Mouse (Mus musculus): ENCODE data around the gene Higd2a. TPM values are rescaled to one million over a fixed set of nuclear protein-coding genes. Genes with fewer than 3 reads are reported as not detected.

The Higd2a gene
- polyA plus RNA-seq, 1 experiment from 2014 or later = 211 TPM

DNA sequence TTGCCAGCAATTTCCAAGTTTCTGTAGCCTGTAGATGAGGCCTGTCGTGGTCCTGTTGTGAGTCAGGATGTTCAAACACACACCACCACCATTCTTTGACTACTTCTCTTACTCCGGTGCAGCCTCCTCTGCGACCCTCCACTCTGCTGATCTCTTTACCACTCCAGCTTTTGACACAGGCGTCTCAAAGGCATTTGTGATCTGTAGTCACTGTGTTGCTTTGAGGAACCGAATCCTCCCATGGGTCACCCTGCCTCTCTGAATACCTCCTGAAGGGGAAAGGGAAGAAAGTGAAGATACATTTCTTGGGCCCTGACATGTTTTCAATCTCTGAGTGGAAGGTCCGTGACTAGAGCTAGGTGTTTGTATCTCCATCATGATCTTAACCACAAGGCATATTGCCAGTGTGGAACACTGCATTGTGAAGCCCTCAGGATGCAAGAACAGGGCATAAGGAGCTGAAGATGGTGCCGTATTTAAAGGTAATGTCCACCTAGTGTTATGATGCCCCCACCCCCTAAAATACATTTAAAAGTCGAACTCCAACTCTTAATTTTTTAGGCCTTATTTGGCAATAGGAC lies 1.9 kb downstream of the Higd2a start:
- no peaks in the 10 kb centered on the region for H3K9me3 ChIP-seq (replicated peaks; ENCODE audit: control insufficient read depth, low read length)
- no peak overlapping the region for H3K27ac ChIP-seq (ENCODE audit: low read length)
- no peak for ATAC-seq (ENCODE audit: insufficient read depth, low FRiP score)
- 0 out of 2 replicates have a peak, but pooled peaks cover 3% of the 10 kb centered on the region for H3K36me3 ChIP-seq (ENCODE audit: control insufficient read depth, insufficient read depth, low read length)
- H3K4me1 ChIP-seq (ENCODE audit: control insufficient read depth, insufficient read depth, low read length) = peaks cover 15% of the 10 kb centered on the region
- H3K4me3 ChIP-seq (replicated peaks; ENCODE audit: low read length) = no peak overlapping the region
- H3K27me3 ChIP-seq (ENCODE audit: control insufficient read depth, insufficient read depth, low read length) = no peaks in the 10 kb centered on the region
- WGBS = 89% methylated on average over 8 of the region's 8 CpGs
- no peak overlapping the region for H3K9ac ChIP-seq (ENCODE audit: low read length)
- H3K4me2 ChIP-seq (ENCODE audit: low read depth, low read length) = no peak overlapping the region

DNA sequence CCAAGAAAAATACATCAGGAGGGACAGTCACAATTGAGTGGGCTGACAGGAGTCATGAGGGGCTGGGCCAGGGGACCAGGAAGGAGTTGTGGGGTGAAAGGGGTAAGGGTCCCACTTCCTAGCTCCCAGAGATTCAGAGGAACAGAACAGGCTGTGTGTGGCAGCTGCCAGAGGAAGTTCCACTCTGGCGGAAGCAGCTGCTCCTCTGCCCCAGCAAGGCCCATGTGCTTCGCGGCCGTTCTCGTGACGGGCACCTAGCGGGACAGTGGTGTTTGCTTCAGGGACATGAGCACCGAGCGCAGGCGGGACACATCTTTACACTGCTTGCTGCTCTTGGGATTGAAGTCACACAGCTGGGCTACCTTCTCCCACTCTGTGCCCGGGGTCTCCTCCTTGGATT lies 3.6 kb downstream of the Higd2a start:
- Histone ChIP-seq H3K27me3 (ENCODE audit: control insufficient read depth, insufficient read depth, low read length) (no peaks in the 10 kb centered on the region), H3K9me3 (replicated peaks; ENCODE audit: control insufficient read depth, low read length) (no peaks in the 10 kb centered on the region), H3K27ac (ENCODE audit: low read length) (no peak overlapping the region), H3K4me2 (ENCODE audit: low read depth, low read length) (no peak overlapping the region), H3K36me3 (ENCODE audit: control insufficient read depth, insufficient read depth, low read length) (0 out of 2 replicates have a peak, but pooled peaks cover 3% of the 10 kb centered on the region), H3K4me1 (ENCODE audit: control insufficient read depth, insufficient read depth, low read length) (peaks cover 11% of the 10 kb centered on the region), H3K9ac (ENCODE audit: low read length) (no peak overlapping the region), H3K4me3 (replicated peaks; ENCODE audit: low read length) (no peak overlapping the region)
- WGBS = 82% methylated on average over 11 of the region's 11 CpGs
- ATAC-seq (ENCODE audit: insufficient read depth, low FRiP score) = no peak

- 64% methylated on average over 8 of the region's 8 CpGs for WGBS
- no peaks in the 10 kb centered on the region for H3K9me3 ChIP-seq (replicated peaks; ENCODE audit: control insufficient read depth, low read length)
- ATAC-seq (ENCODE audit: insufficient read depth, low FRiP score) = peak; percentile 9; the same call in 1 of the 2 replicates
- H3K27ac ChIP-seq (ENCODE audit: low read length) = no peak overlapping the region
- no peak overlapping the region for H3K4me3 ChIP-seq (replicated peaks; ENCODE audit: low read length)
- H3K4me1 ChIP-seq (ENCODE audit: control insufficient read depth, insufficient read depth, low read length) = peaks cover 4% of the 10 kb centered on the region; the same call in 1 of the 2 replicates
- no peak overlapping the region for H3K9ac ChIP-seq (ENCODE audit: low read length)
- H3K36me3 ChIP-seq (ENCODE audit: control insufficient read depth, insufficient read depth, low read length) = 0 out of 2 replicates have a peak, but pooled peaks cover 3% of the 10 kb centered on the region
- no peak overlapping the region for H3K4me2 ChIP-seq (ENCODE audit: low read depth, low read length)
- no peaks in the 10 kb centered on the region for H3K27me3 ChIP-seq (ENCODE audit: control insufficient read depth, insufficient read depth, low read length)
Observed at GRCm38 (mm10) chr13:54596107-54596690, 6.2 kb downstream of the Higd2a start.

GRCm38 (mm10) chr13:54596870-54597269 lies 6.9 kb downstream of the Higd2a start:
- H3K4me3 ChIP-seq (replicated peaks; ENCODE audit: low read length) = no peak overlapping the region
- no peaks in the 10 kb centered on the region for H3K27me3 ChIP-seq (ENCODE audit: control insufficient read depth, insufficient read depth, low read length)
- ATAC-seq (ENCODE audit: insufficient read depth, low FRiP score) = peak; percentile 14; the same call in 1 of the 2 replicates
- no peak overlapping the region for H3K4me2 ChIP-seq (ENCODE audit: low read depth, low read length)
- 0 out of 2 replicates have a peak, but pooled peaks cover 3% of the 10 kb centered on the region for H3K36me3 ChIP-seq (ENCODE audit: control insufficient read depth, insufficient read depth, low read length)
- whole genome bisulfite sequencing = 49% methylated on average over 5 of the region's 5 CpGs
- H3K4me1 ChIP-seq (ENCODE audit: control insufficient read depth, insufficient read depth, low read length) = no peaks in the 10 kb centered on the region
- H3K27ac ChIP-seq (ENCODE audit: low read length) = no peak overlapping the region
- H3K9me3 ChIP-seq (replicated peaks; ENCODE audit: control insufficient read depth, low read length) = no peaks in the 10 kb centered on the region
- H3K9ac ChIP-seq (ENCODE audit: low read length) = no peak overlapping the region

- no peak overlapping the region for H3K4me2 ChIP-seq (ENCODE audit: low read depth, low read length)
- ATAC-seq (ENCODE audit: insufficient read depth, low FRiP score) = no peak
Observed at GRCm38 (mm10) chr13:54598622-54599143, 8.7 kb downstream of the Higd2a start.

DNA sequence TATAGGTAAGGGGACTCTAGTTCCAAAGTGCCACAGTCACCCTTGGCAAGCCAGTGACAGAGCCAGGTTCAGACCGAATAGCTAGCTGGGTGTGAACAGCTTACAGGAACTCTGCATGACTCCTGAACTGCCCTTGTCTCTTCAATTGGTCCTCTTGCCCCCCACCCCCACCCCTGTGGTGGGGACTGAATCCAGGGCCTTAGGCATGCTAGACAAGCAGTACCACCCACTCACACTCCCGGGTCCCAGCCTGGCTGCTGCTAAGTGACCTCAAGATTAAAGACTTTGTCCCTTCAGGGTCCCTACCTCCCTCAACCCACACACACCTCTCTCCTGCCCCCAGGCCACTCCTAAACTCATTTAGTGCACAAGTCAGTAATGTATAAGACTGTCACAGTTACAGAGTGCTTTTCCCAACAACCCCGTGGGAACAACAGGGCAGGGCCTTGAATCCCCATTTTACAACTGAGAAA lies 12.7 kb downstream of the Higd2a start:
- Histone ChIP-seq H3K27me3 (ENCODE audit: control insufficient read depth, insufficient read depth, low read length) (no peaks in the 10 kb centered on the region), H3K36me3 (ENCODE audit: control insufficient read depth, insufficient read depth, low read length) (no peaks in the 10 kb centered on the region), H3K9ac (ENCODE audit: low read length) (no peak overlapping the region), H3K4me3 (replicated peaks; ENCODE audit: low read length) (no peak overlapping the region), H3K4me2 (ENCODE audit: low read depth, low read length) (no peak overlapping the region), H3K27ac (ENCODE audit: low read length) (no peak overlapping the region), H3K4me1 (ENCODE audit: control insufficient read depth, insufficient read depth, low read length) (no peaks in the 10 kb centered on the region), H3K9me3 (replicated peaks; ENCODE audit: control insufficient read depth, low read length) (no peaks in the 10 kb centered on the region)
- 54% methylated on average over 3 of the region's 3 CpGs for WGBS
- no peak for ATAC-seq (ENCODE audit: insufficient read depth, low FRiP score)

More at GRCm38 (mm10) chr13:54598622-54599143, 8.7 kb downstream of the Higd2a start:
- no peaks in the 10 kb centered on the region for H3K4me1 ChIP-seq (ENCODE audit: control insufficient read depth, insufficient read depth, low read length)
- no peak overlapping the region for H3K9ac ChIP-seq (ENCODE audit: low read length)
- H3K27ac ChIP-seq (ENCODE audit: low read length) = no peak overlapping the region
- H3K36me3 ChIP-seq (ENCODE audit: control insufficient read depth, insufficient read depth, low read length) = 0 out of 2 replicates have a peak, but pooled peaks cover 3% of the 10 kb centered on the region
- H3K4me3 ChIP-seq (replicated peaks; ENCODE audit: low read length) = no peak overlapping the region
- 86% methylated on average over 12 of the region's 12 CpGs for WGBS
- no peaks in the 10 kb centered on the region for H3K9me3 ChIP-seq (replicated peaks; ENCODE audit: control insufficient read depth, low read length)
- no peaks in the 10 kb centered on the region for H3K27me3 ChIP-seq (ENCODE audit: control insufficient read depth, insufficient read depth, low read length)

DNA sequence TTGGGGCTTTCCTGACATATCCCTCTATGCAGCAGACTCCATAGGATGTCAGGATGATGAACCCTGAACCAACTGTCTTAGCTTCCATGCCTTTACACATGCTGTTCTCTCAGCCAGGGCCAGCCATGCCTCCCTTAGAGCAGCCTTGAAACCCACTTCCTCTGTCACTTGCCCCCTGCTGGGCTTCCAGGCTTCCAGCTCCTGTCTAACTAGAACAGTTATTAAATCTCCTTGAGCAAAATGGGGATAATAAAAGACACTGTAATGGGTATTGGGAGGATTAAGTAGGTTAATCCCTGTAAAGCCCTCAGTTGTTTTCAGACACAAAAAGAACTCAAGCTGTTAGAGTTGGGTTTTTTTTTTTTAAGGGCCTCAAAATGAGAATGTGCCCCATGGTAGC lies 13.5 kb downstream of the Higd2a start:
- no peaks in the 10 kb centered on the region for H3K36me3 ChIP-seq (ENCODE audit: control insufficient read depth, insufficient read depth, low read length)
- no peak for ATAC-seq (ENCODE audit: insufficient read depth, low FRiP score)
- H3K4me2 ChIP-seq (ENCODE audit: low read depth, low read length) = no peak overlapping the region
- no peaks in the 10 kb centered on the region for H3K27me3 ChIP-seq (ENCODE audit: control insufficient read depth, insufficient read depth, low read length)
- H3K4me1 ChIP-seq (ENCODE audit: control insufficient read depth, insufficient read depth, low read length) = peaks cover 4% of the 10 kb centered on the region
- H3K4me3 ChIP-seq (replicated peaks; ENCODE audit: low read length) = no peak overlapping the region
- no peak overlapping the region for H3K9ac ChIP-seq (ENCODE audit: low read length)
- no peaks in the 10 kb centered on the region for H3K9me3 ChIP-seq (replicated peaks; ENCODE audit: control insufficient read depth, low read length)
- no peak overlapping the region for H3K27ac ChIP-seq (ENCODE audit: low read length)

DNA sequence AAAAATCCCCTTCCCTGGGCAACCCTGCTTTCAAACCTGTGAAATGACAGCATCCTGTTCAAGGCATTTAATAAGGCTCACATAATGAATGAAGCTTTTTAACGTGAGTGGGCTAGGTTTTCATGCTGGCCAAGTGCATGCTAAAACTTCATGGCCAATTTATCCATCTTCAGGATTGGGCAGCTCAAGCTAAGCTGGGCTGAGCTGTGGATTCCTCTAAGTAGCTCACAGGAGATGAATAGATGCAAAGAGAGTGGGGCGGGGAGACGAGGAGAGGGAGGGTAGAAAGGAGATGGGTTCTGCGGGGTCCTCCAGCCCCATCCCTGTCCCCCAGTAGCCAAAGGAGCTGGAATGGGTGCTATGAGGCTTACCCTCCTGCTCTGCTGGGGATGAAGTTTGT lies 14.2 kb downstream of the Higd2a start:
- no peaks in the 10 kb centered on the region for H3K9me3 ChIP-seq (replicated peaks; ENCODE audit: control insufficient read depth, low read length)
- H3K4me3 ChIP-seq (replicated peaks; ENCODE audit: low read length) = no peak overlapping the region
- no peak for ATAC-seq (ENCODE audit: insufficient read depth, low FRiP score)
- WGBS = 65% methylated on average over 4 of the region's 4 CpGs
- no peaks in the 10 kb centered on the region for H3K36me3 ChIP-seq (ENCODE audit: control insufficient read depth, insufficient read depth, low read length)
- H3K27me3 ChIP-seq (ENCODE audit: control insufficient read depth, insufficient read depth, low read length) = no peaks in the 10 kb centered on the region
- H3K4me1 ChIP-seq (ENCODE audit: control insufficient read depth, insufficient read depth, low read length) = peaks cover 11% of the 10 kb centered on the region
- H3K27ac ChIP-seq (ENCODE audit: low read length) = no peak overlapping the region
- no peak overlapping the region for H3K9ac ChIP-seq (ENCODE audit: low read length)
- no peak overlapping the region for H3K4me2 ChIP-seq (ENCODE audit: low read depth, low read length)

DNA sequence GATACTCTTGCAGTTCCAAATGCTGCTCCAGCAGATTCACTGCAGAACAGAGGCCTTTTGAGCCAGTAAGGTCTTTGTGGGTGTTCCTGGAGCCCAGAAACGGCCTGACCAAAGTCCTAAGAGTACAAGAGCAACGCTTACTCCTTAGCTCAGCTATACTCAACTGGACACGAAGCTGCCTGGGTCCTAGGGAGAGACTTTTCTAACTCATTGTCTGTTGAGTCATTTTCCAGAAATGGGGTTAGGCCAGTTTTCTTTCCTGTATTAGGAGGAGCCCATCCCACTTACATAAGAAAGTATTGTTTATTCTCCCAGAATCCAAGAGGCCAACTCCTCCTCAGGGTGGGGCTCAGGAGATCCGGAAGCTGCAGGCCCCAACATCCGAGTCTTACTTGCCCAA lies 15.4 kb downstream of the Higd2a start:
- Histone ChIP-seq H3K9ac (ENCODE audit: low read length) (no peak overlapping the region; the same call in 1 of the 2 replicates), H3K36me3 (ENCODE audit: control insufficient read depth, insufficient read depth, low read length) (no peaks in the 10 kb centered on the region), H3K4me1 (ENCODE audit: control insufficient read depth, insufficient read depth, low read length) (peaks cover 12% of the 10 kb centered on the region), H3K4me3 (replicated peaks; ENCODE audit: low read length) (no peak overlapping the region), H3K9me3 (replicated peaks; ENCODE audit: control insufficient read depth, low read length) (no peaks in the 10 kb centered on the region), H3K27me3 (ENCODE audit: control insufficient read depth, insufficient read depth, low read length) (no peaks in the 10 kb centered on the region), H3K27ac (ENCODE audit: low read length) (peak overlapping the region; percentile 70), H3K4me2 (ENCODE audit: low read depth, low read length) (no peak overlapping the region)
- WGBS = 59% methylated on average over 5 of the region's 5 CpGs
- ATAC-seq (ENCODE audit: insufficient read depth, low FRiP score) = peak; percentile 65; the same call in 1 of the 2 replicates
